Mouse (Mus musculus): Measurements from ENCODE around the gene Sspn.

Gene Sspn

DNA sequence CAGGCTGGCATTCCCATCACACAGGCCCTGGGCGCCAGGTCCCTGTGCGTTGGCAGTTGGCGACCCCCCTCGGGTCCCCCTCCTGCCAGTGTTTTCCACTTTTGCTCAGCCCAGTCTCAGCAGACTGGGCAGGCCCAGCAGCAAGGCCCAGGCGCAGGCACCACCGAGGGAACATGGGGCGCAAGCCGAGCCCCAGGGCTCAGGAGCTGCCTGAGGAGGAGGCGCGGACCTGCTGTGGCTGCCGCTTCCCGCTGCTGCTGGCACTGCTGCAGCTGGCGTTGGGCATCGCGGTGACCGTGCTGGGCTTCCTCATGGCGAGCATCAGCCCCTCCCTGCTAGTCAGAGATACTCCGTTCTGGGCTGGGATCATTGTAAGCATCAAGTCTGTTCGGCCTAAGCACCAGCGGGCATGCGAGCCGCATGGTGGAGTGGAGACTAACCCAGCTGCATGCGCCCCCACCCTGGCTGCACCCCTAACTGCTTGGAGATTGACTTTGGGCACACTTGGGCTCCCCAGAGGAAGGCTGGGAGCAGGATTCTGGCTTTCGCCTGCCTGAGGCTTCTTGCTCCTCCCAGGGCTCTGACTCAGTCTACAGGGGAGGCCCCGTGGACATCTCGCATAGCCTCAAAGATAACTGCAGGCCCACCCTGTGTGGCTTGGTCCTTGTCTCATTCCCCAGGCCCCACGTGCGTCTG, 2.7 kb downstream of the Sspn start:
- DNase-seq (ENCODE audit: low read depth, low spot score), result peak; percentile 71

DNA sequence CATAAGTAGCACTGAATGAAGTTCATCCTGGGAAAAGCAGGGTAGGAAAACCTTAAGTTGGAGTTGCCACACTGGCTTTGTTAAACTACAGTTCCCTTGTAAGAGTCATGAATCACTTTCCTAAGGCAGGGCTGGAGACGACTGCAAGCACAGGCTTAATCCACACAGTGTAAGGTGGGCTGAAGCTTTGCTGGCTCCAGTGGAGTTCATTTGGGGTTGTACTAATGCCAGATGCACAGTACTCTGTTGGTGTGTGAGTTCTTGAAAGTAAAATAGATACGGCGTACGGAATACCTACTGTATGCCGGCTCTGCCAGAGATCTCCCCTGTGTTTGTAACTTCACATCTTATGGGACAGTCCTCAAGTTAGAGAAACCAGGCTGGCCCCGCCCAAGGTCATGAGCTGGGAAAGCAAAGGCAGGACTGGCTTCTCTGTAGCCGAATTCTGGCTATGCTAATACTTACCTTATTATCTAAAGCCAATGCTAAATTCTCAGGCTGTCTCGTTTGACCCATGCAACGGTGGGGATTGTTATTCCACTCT, 3.3 kb downstream of the Sspn start:
- no peak for DNase-seq (ENCODE audit: low read depth, low spot score)

DNA sequence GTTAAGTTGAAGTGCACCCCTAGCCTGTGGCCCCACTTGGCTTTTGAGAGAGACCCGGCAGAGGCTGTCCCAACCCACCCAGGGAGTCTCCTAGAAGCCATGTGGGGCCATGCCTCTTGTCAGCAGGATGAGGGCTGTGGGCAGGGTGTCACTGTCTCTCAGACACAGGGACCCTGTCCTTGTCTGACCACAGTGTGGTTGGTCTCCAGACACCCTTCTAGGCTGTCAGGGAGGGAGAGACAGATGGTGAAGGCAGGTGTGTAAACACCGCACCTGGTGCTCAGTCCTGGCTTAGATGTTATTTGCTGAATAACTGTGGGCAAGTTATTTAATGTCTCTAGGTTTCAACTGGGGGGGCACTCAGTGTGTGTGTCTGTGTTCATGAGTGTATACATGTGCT, 4.5 kb downstream of the Sspn start:
- no peak for DNase-seq (ENCODE audit: low read depth, low spot score)

DNA sequence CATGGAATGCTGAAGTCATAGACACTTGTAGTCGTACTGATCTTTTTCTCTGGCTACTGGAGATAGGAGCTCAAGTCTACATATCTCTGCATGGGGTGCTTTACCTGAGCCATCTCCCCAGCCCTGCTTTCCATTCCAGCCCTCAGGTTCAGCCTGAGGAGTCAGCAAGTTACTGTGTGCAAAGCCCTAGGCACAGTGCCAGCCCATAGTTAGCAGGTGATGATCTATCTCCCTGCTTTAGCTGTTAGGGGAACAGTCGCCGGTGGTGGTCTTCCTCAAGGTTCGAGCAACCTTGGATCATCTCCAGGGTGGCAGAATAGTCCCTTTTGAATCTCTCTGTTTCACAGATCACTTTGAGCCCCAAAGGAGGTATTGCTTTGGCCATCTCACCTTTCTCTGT, 5.1 kb downstream of the Sspn start:
- DNase-seq (ENCODE audit: low read depth, low spot score), result no peak

DNA sequence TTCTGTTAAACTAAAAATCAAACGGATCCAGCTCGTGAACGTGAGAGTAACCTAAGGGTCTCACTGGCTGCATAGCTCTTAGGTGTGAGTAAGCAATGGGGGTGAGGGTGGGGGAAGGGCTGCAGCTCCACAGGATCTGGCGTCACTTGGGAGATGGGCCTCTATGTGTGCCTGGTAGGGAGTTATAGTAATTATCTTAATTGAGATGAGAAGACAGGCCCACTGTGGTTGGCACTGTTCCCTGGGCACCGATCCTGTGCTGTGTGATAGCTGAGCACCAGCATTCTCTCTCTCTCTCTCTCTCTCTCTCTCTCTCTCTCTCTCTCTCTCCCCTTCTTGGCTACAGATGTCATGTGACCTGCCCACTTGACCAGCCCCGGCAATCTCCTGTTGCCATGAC, 9.4 kb downstream of the Sspn start:
- DNase-seq (ENCODE audit: low read depth, low spot score), result no peak

DNA sequence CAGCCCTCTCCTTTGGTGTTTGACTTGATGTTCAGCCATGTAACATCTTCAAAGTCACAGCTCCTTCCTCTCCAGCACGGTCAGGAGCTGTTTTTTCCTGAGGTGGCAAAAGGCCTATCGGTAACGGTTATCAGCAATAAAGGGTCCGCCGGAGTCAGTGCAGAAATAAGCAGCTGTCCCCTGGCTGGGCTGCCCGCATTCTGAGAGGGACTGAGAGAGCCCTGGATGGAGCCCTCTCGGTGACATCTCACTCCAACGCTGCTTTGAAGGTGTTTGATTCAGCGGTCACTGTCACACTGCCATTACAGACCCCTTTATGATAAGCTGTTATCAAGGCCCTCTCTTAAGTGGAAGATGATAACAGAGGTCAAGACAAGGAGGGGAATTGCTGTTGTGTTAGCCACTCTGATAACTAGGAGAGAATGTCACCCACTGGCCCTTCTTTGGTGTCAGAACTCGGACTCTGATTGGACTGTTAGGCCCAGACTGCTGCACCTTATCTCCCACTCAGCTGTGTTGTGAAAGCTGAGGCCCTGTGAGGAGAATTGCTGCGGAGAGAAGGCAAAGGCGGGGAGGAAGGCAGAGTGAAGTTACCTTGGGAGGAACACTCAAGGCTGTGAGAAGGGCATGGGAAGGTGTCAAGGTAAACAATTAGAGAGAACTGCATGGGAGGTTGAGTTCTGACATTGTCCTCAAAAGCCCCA, 11.0 kb downstream of the Sspn start:
- no peak for DNase-seq (ENCODE audit: low read depth, low spot score)

DNA sequence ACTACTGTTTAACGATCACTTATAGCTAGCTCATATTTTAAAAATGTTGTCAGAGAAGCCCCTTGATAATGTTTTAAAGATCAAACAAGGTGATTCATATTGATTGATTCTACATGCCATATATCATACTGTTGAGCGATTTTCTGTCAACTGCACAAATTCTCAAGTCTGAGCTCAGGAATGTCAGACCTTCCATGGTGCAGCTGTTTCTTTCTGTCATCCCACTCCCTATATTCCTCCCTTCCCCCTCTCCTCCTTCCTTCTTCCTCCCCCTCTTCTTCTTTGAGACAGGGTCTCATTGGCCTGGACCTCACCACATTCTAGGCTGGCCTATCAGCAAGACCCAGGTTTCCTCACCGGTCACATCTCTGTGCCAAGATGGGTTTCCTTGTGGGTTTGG, 12.0 kb downstream of the Sspn start:
- no peak for DNase-seq (ENCODE audit: low read depth, low spot score)

DNA sequence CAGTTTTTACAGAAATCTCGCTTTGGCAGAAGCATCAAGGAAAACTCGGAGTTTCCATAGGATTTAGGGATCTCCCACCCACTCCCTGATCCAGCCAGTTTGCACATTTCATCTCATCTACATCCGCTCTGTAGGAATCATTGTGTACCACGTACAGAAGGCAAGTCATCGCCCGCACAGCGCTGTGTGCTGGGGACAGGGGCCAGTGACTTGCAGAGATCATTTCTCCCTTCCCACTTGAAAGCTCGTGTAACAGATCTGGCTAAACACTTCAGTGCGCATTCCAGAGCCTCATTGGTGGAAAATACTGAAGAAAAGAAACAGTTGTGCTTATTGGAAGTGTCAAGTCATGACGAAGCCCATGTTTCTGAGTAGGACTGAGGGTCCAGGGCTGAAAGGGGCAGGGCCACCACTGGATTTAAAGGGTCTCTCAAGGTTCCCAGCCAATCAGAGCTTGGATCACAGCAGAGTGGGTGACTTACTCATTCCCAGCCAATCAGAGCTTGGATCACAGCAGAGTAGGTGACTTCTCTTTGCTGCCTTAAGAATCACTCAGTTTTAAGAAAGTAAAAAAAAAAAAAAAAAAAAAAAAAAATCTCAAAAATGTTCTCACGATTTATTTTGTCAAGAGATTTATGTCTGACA, 14.4 kb downstream of the Sspn start:
- DNase-seq (ENCODE audit: low read depth, low spot score), result no peak

DNA sequence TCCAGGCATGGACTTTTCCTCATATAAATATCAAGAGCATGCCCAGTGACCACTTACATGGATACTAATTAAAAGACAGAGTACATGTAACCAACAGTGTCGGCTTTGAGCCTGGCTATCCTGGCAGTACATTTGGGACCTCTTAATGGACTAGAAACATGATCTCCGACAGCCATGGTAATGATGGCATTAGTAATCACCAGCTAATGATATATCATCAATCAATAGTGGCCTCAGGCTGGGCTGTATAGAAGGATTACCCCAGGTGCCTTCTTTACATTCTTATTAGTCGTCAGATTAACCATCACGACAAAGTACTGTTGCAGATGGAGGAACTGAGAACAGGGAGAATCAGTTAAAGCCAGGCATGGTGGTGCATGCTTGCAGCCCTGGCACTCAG, 17.6 kb downstream of the Sspn start:
- no peak for DNase-seq (ENCODE audit: low read depth, low spot score)

DNA sequence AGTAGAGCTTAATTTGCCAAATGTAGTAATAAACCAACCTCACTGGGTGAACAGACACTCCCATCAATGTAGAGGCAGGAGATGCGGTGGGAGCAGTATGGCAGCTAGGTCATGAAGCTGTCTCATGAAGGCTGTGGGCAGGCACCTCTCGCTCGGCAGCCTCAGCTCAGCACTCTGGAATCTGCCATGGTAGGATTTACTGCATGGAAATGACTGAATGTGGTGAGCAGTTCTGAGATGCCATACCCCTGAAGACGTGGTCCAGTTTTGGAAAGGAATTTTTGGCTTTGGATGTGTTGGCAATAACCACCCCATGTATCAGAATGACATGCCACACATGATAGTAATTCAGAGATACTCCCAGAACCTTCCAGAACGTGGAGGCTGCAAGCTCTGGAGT, 19.2 kb downstream of the Sspn start:
- no peak for DNase-seq (ENCODE audit: low read depth, low spot score)

DNA sequence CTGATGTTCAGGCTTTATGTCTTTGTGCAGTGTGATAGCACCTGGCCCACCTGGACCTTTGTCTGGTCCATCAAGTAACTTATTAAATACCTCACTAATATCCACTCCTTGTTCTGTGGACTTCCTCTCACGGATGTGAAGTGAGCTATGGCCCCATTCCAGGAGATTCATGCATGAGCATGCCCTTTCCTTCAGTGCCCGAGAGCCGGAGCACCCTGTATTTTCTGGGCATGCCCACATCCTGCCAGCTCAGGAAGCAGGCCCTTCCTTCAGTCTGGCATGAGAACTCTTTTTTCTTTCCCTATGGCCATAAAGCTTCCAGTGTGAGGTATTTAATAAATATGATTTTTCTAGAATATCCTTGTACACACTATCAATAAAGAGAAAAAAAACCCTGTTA, 21.2 kb downstream of the Sspn start:
- no peak for DNase-seq (ENCODE audit: low read depth, low spot score)

DNA sequence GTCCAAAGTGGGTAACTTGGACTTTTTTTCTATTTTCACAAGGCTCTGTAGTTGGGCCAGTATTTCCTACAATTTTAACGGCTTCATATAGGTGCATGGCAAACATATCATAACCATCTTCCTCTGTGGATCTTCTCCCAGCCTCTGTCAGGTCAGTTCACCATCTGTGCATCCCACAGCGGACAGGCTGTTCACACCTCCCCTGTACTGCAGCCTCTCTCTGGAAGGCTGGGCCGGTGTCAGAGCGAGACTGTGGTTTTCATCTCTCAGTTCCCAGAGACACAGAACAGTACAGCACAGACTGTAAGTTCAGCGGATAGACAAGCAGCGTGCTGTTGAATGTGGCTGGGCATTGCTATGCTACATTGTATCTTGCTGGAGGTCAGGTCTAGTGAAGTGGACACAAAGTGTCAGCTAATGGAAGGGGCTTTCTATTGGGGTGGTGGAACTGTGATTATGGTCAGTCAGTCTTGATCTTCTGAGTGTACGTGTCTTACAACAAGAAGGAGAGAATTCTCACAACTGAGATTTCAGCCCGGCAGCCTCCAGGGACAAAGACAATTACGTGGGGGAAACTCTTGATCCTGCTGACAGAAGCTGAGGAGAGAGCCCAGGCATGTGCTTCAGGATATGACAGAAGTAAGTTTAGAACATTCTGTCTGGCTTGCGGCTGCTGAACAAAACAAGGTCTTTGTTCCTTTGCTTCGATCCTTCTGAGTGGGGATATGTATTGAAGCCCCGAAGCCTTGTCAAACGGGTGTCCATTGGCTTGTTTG, 21.9 kb downstream of the Sspn start:
- no peak for DNase-seq (ENCODE audit: low read depth, low spot score)

DNA sequence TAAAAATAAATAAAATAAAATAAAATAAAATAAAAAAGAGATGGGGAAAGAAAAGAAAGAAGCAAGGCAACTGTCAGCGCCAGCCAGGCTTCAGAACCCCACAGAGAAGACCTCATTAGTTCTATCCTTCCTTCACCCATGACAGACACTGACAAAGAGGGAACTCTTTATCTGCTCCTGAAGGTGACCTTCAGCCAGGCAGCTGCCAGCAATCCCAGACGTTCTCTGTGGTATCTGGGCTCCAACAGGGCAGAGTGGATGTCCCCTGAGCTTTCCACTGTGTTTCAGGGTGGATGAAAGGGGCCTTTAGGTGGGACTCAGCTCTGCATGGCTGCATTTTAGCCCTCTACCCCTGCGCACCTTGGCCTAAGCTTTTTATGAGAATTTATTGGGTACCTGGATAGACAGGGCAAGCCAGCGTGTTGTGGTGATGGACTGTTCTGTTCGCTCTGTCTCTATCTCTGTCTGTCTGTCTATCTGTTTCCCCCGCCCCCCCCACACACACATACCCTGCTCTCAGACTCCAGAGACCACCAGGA, 26.1 kb downstream of the Sspn start:
- DNase-seq (ENCODE audit: low read depth, low spot score), result no peak

DNA sequence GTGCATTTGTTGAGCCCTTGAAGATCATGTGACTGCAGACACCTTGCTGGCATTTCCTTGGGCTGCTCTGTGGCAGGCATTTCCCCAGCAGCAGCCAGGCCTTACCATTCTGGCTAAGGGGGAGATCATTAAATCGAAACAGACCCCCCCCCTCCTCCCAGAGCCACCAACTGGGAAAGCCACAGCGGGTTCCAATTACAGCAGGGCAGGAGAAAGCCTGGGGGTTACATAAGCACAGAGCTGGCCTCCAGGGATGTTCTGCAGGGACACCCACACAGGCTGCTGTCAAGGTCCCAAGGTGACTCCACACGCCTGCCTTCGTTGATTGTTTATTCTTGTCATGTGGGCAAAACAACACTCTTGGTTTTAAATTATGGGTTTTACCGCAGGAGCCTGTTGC, 26.6 kb downstream of the Sspn start:
- DNase-seq (ENCODE audit: low read depth, low spot score), result no peak

DNA sequence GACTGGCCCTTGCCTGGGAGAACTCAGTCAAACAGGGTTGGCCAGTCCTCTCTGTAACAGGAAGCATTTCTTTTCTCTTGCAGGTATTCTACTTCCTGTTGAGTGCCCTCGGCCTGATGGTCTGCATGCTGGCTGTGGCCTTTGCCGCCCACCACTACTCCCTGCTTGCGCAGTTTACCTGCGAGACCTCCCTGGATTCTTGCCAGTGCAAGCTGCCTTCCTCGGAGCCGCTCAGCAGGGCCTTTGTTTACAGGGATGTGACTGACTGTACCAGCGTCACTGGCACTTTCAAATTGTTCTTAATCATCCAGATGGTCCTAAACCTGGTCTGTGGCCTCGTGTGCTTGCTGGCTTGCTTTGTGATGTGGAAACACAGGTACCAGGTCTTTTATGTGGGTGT, 29.6 kb downstream of the Sspn start:
- no peak for DNase-seq (ENCODE audit: low read depth, low spot score)

DNA sequence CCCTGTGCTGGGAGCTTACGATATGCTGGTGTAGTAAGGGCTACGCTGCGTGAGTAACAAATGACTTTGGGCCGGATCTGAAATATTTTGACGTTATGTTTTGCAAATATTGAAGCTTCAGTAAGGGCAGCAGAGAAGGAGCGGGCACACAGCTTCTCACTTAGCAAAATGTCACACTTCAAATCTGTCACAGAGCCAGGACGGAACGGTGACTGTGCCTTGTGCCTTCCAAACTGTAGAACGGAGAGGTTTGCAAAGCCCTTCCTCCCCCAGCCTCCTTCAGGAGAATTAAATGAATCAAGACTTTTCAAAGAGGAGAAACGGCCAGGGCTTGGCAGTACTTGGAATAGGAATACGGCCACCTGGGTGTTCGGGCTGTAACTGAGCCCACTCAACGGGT, 32.5 kb downstream of the Sspn start:
- DNase-seq (ENCODE audit: low read depth, low spot score), result peak; percentile 14

DNA sequence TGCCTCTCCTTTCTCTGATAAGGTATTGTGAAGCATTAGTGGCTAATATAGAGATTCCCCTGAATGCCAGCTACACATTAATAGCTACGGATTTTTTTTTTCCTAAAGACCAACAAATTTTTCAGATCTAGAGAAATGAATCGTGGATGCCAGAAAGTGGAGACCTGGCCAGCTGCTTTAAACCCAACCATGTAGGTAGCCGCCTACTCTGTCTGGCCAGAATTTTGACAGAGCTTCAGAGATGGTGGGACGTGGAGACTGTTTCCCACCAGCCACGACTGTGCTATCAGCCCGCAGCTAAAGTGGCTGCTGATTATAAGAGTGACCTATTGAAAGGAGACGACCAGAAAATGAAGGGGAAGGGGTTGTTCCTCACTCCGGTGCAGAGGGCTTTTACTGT, 36.3 kb downstream of the Sspn start:
- no peak for DNase-seq (ENCODE audit: low read depth, low spot score)

DNA sequence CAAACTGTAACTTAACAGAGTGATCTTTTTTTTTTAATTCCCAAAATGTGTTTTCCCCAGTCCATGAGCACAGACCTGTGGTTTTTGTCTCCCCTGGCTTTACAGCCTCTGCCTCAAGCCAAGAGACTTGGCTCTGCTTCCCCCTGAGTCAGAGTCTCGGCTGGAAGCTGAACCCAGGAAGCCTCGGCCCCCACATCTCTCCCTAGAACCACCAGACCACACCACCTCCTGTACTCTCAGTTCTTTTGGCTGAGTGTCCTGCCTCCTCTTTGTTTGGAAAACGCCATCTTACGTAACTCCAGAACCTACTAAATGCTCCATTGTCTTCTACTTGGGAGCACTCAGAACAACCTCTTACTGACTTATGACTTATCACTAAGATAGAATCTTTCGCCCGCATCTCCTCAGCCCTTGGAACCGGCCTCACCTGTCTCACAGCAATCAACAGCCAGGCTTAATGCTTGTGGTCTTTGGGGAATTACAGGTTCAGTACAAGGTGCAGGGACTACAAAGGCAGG, 36.9 kb downstream of the Sspn start:
- DNase-seq (ENCODE audit: low read depth, low spot score), result no peak

DNA sequence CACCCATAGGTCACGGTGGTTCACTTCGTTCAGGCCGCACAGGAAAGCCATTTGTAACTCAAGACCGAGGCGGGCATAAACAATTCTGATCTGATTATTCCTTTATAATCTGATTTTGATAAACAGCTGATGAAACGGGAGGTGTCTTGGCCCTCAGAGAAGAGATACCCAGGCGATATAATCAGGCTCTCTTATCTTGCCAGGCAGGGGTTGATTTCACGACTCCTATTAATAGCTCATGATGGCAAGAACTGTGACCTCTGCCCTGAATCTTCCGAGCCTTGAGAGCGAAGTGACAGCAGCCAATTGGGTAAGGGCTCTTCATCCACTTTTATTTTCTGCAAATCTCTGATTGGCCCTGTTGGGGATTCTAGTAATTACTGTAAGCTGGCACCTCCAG, 37.4 kb downstream of the Sspn start:
- no peak for DNase-seq (ENCODE audit: low read depth, low spot score)

DNA sequence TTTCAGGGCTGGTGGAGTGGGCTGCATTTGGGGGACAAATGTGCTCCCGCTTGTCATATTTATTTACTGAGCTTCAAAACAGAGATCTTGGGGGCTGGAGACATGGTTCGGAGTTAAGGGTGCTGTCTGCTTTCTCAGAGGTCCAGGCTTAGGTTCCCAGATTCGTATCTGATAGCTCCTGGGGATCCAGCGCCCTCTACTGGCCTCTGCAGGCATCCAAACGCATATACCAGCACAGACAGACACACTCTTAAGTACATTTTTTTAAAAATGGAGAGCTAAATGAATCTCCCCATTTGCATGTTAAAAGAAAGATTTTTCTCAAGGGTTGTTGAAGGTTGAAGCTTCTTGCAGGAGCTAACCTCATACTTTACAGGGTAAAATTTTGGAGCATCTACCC, 38.1 kb downstream of the Sspn start:
- DNase-seq (ENCODE audit: low read depth, low spot score), result no peak

DNA sequence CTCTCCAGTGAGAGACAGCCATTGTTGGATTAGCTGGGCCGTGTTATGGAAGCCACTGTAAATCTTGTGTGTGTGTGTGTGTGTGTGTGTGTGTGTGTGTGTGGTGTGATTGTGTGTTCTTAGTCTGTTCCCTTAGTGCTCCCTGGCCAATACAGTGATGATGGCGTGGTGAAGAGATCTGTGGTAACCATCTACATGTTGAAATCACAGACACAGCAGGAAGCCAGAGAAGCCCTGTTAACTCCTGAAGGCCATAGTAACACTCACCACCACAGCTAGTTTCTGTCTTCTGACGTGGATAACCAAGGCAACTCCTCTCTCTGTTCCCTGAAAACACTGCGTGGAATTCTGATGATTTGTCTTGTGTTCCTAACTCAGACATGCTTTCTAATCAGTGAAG, 40.7 kb downstream of the Sspn start:
- DNase-seq (ENCODE audit: low read depth, low spot score), result no peak

DNA sequence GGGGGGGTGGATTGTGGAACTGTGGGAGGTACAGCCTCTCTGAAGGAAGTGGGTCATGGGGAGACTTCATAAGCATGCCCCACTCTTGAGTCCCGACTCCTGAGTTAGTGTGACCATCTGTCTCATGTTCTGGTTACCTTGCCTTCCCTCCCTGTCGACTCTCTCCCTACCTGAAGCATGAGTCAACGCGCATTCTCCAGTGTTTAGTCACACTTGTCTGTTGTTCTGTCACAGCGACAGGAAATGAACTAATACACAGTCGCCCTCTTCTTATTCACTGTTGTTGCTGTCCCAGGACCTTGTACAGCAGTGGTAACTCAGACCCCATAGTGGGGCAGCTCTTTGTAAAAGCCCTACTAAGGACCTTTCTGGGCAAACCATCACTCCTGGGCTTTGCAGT, 41.4 kb downstream of the Sspn start:
- DNase-seq (ENCODE audit: low read depth, low spot score), result no peak

All from brain, embryonic 18.5 days (tissue).